Mouse (Mus musculus): Measurements from ENCODE around the gene Rab37. TPM values are rescaled to one million over a fixed set of nuclear protein-coding genes. Genes with fewer than 3 reads are reported as not detected.

The Rab37 gene
- polyA plus RNA-seq, 1 experiment, result 0.07 TPM

DNA sequence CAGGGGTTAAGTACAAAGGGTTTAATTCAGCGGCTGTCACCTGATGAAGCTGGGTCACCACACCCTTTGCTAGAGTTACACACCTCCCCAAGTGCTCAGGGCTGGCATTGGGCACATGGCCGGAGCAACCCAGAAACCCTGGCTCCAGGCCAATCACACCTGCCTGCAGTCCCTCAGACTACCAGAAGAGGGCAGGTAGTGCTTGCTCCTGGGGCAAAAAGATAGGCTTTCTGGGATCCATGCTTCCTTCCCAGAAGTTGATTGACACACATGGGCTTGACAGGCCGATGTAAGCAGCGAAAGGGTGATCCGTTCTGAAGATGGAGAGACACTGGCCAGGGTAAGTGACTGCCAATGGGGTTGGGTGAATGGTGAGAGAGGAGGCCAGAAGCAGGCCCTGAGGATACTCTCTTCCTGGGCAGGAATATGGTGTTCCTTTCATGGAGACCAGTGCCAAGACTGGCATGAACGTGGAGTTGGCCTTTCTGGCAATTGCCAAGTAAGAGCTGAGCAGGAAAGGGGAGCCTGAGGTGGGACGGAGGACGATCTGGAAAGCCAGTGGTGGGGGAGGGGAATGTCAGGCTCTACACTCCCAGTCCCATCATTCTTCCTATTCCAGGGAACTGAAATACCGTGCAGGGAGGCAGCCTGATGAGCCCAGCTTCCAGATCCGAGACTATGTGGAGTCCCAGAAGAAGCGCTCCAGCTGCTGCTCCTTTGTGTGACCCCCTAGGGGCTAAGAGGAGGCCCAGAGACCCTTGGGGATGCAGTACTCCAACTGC is 69.0 kb downstream of the Rab37 start:
- peaks cover 6% of the 10 kb centered on the region for H3K27me3 ChIP-seq (ENCODE audit: control insufficient read depth, insufficient read depth, insufficient read length)
- no peaks in the 10 kb centered on the region for H3K79me3 ChIP-seq (ENCODE audit: low read depth)
- H3K36me3 ChIP-seq (ENCODE audit: control insufficient read depth, insufficient read depth), result no peaks in the 10 kb centered on the region

GRCm38 (mm10) chr11:115160883-115161577 is 69.8 kb downstream of the Rab37 start:
- Histone ChIP-seq H3K79me2 (ENCODE audit: control insufficient read depth, insufficient read depth) (no peaks in the 10 kb centered on the region), H3K79me3 (ENCODE audit: low read depth) (no peaks in the 10 kb centered on the region), H3K36me3 (ENCODE audit: control insufficient read depth, insufficient read depth) (no peaks in the 10 kb centered on the region), H3K27me3 (ENCODE audit: control insufficient read depth, insufficient read depth, insufficient read length) (peaks cover 5% of the 10 kb centered on the region), H3ac (ENCODE audit: control insufficient read depth, insufficient read length, low read depth) (no peak overlapping the region), H3K4me3 (ENCODE audit: insufficient read depth, poor library complexity, severe bottlenecking) (no peak overlapping the region)
- TF ChIP-seq USF1 (IDR thresholded peaks at IDR 0.05; ENCODE audit: low read depth) (no peak), CTCF (IDR thresholded peaks at IDR 0.05; ENCODE audit: control insufficient read depth, insufficient read depth, insufficient read length) (peak; percentile 82)

More for the DNA sequence above, 69.0 kb downstream of the Rab37 start:
- peak; percentile 29 for TF ChIP-seq MAX (IDR thresholded peaks at IDR 0.05)
- TF ChIP-seq MYOD1 (IDR thresholded peaks at IDR 0.05; ENCODE audit: control insufficient read depth, insufficient read length, low read depth), result no peak
- peak; percentile 14 for TF ChIP-seq USF1 (IDR thresholded peaks at IDR 0.05; ENCODE audit: low read depth)
- TF ChIP-seq CEBPB (IDR thresholded peaks at IDR 0.05; ENCODE audit: low read depth), result no peak
- peak; percentile 41 for TF ChIP-seq CTCF (IDR thresholded peaks at IDR 0.05; ENCODE audit: control insufficient read depth, insufficient read depth, insufficient read length)
- no peaks in the 10 kb centered on the region for H3K79me2 ChIP-seq (ENCODE audit: control insufficient read depth, insufficient read depth)
- H3ac ChIP-seq (ENCODE audit: control insufficient read depth, insufficient read length, low read depth), result no peak overlapping the region
- H3K4me3 ChIP-seq (ENCODE audit: insufficient read depth, poor library complexity, severe bottlenecking), result no peak overlapping the region

DNA sequence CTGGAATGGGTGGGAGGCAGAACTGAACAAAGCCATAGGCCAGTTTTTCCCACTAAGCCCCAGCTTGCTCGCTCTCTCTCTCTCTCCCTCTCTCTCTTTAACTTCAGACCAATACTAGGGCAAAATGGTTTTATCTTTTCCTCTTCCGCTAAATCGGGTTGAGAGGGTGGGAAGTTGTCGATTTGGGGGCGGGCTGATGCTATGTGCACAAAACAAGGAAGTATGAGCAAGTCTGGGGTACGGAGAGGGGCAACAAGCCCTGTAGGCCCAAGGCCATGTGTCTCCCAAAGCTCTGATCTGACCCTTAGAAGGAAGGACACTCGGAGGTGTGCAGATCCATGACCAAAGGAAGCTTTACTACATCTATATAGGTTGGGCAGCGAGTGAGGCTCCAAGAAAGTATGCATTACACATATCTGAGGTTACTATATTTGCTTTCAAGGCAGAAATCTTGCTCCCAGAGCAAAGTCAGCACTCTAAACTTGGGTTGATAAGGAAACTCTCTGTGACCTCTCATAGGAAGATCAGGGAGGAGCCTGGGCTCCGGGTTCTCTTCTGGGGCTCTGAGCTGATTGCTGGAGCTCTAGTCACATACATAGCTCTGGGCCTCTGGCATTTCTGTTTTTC is 70.5 kb downstream of the Rab37 start:
- no peaks in the 10 kb centered on the region for H3K79me3 ChIP-seq (ENCODE audit: low read depth)
- TF ChIP-seq FOSL1 (IDR thresholded peaks at IDR 0.05; ENCODE audit: insufficient read depth, low read length, poor library complexity, severe bottlenecking), result no peak
- no peak for TF ChIP-seq CEBPB (IDR thresholded peaks at IDR 0.05; ENCODE audit: low read depth)
- TF ChIP-seq MYOD1 (IDR thresholded peaks at IDR 0.05; ENCODE audit: control insufficient read depth, insufficient read length, low read depth), result no peak
- no peak for TF ChIP-seq USF1 (IDR thresholded peaks at IDR 0.05; ENCODE audit: low read depth)
- no peak for TF ChIP-seq MYOG (IDR thresholded peaks at IDR 0.05; ENCODE audit: control insufficient read depth, extremely low read depth, insufficient read length)
- no peak overlapping the region for H3ac ChIP-seq (ENCODE audit: control insufficient read depth, insufficient read length, low read depth)
- H3K79me2 ChIP-seq (ENCODE audit: control insufficient read depth, insufficient read depth), result peaks cover 4% of the 10 kb centered on the region
- no peaks in the 10 kb centered on the region for H3K36me3 ChIP-seq (ENCODE audit: control insufficient read depth, insufficient read depth)
- no peak overlapping the region for H3K4me3 ChIP-seq (ENCODE audit: insufficient read depth, poor library complexity, severe bottlenecking)
- no peaks in the 10 kb centered on the region for H3K27me3 ChIP-seq (ENCODE audit: control insufficient read depth, insufficient read depth, insufficient read length)

GRCm38 (mm10) chr11:115162205-115162601 is 71.0 kb downstream of the Rab37 start:
- no peaks in the 10 kb centered on the region for H3K27me3 ChIP-seq (ENCODE audit: control insufficient read depth, insufficient read depth, insufficient read length)
- H3ac ChIP-seq (ENCODE audit: control insufficient read depth, insufficient read length, low read depth), result no peak overlapping the region
- peaks cover 9% of the 10 kb centered on the region for H3K79me2 ChIP-seq (ENCODE audit: control insufficient read depth, insufficient read depth)
- H3K4me3 ChIP-seq (ENCODE audit: insufficient read depth, poor library complexity, severe bottlenecking), result no peak overlapping the region
- H3K79me3 ChIP-seq (ENCODE audit: low read depth), result no peaks in the 10 kb centered on the region
- H3K36me3 ChIP-seq (ENCODE audit: control insufficient read depth, insufficient read depth), result no peaks in the 10 kb centered on the region
- TF ChIP-seq MAX (IDR thresholded peaks at IDR 0.05), result no peak
- TF ChIP-seq CTCF (IDR thresholded peaks at IDR 0.05; ENCODE audit: control insufficient read depth, insufficient read depth, insufficient read length), result no peak
- no peak for TF ChIP-seq FOSL1 (IDR thresholded peaks at IDR 0.05; ENCODE audit: insufficient read depth, low read length, poor library complexity, severe bottlenecking)
- no peak for TF ChIP-seq CEBPB (IDR thresholded peaks at IDR 0.05; ENCODE audit: low read depth)
- TF ChIP-seq MYOG (IDR thresholded peaks at IDR 0.05; ENCODE audit: control insufficient read depth, extremely low read depth, insufficient read length), result no peak
- TF ChIP-seq USF1 (IDR thresholded peaks at IDR 0.05; ENCODE audit: low read depth), result no peak
- no peak for TF ChIP-seq MYOD1 (IDR thresholded peaks at IDR 0.05; ENCODE audit: control insufficient read depth, insufficient read length, low read depth)

DNA sequence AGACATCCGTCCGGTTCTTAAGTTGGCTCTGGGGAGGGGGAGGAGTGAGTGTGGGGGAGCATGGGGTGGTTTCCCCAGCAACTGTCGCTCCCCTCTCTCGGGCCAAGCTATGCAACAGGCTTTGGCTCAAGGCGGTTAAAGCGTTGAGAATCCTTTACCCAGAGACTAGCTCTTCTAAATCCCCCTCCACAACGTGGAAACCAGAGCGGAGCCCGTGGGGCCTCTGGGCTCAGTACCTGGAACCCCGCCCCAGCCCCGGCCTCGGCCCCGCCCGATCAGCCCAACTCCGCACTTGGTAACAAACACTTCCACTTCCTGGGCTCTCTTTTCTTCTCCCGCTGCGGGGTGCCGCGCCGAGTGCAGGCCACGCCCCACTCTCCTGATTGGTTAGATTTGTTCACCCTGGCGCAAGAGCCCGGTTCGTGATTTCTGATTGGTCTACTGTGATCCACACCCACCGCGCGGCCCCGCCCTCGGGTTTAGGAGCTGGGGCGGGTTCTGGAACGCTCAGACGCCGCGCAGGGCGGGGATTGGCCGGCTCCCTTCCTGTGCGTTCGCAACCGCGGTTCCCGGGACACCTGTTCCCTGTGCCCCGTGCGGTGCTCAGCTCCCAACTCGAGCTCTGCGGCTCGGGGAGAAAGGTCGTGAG is 71.7 kb downstream of the Rab37 start, which contains the start of gene Slc9a3r1:
Gene Slc9a3r1 (plus strand): TSS at position 510 of the 649 bp plus-strand sequence.
- Histone ChIP-seq H3K4me3 (ENCODE audit: insufficient read depth, poor library complexity, severe bottlenecking) (peak within 1 kb of the TSS; percentile 57), H3K27me3 (ENCODE audit: control insufficient read depth, insufficient read depth, insufficient read length) (no peaks in the 10 kb centered on the region), H3K79me2 (ENCODE audit: control insufficient read depth, insufficient read depth) (peaks cover 10% of the 10 kb centered on the region), H3ac (ENCODE audit: control insufficient read depth, insufficient read length, low read depth) (peak within 1 kb of the TSS; percentile 61), H3K36me3 (ENCODE audit: control insufficient read depth, insufficient read depth) (no peaks in the 10 kb centered on the region), H3K79me3 (ENCODE audit: low read depth) (peaks cover 1% of the 10 kb centered on the region)
- TF ChIP-seq MAX (IDR thresholded peaks at IDR 0.05) (no peak), USF1 (IDR thresholded peaks at IDR 0.05; ENCODE audit: low read depth) (no peak), MYOD1 (IDR thresholded peaks at IDR 0.05; ENCODE audit: control insufficient read depth, insufficient read length, low read depth) (peak; percentile 49), MYOG (IDR thresholded peaks at IDR 0.05; ENCODE audit: control insufficient read depth, extremely low read depth, insufficient read length) (no peak), CTCF (IDR thresholded peaks at IDR 0.05; ENCODE audit: control insufficient read depth, insufficient read depth, insufficient read length) (no peak), FOSL1 (IDR thresholded peaks at IDR 0.05; ENCODE audit: insufficient read depth, low read length, poor library complexity, severe bottlenecking) (no peak), CEBPB (IDR thresholded peaks at IDR 0.05; ENCODE audit: low read depth) (no peak)
